Mouse (Mus musculus) lung, postnatal 0 days (tissue): ENCODE measurements at regions not wholly inside any gene's neighbourhood (a gene's known extent, or its start where the extent isn't known, plus 50 kb on each side); places are given as distances from the start of the nearest gene placed in this dataset.

Experiments
- ATAC-seq: fragments of 200-750 bp; cut with Nextera tagmentation; 2 replicates; pipeline ENCODE4 v1.8.0; 2017; ENCODE audit warnings: moderate library complexity
- DNase-seq: peaks from one replicate; pipeline ENCODE4 v3.0.0-alpha.2; 2016; ENCODE audit warnings: low spot score
- H3K27ac ChIP-seq: fragments of 300-500 bp; sonication (generic); 2 replicates; pipeline ENCODE4 v1.5.1; 2014; ENCODE audit warnings: antibody characterized with exemption, mild to moderate bottlenecking, low read length, mixed read lengths
- H3K27me3 ChIP-seq: fragments of 300-500 bp; sonication (generic); replicated peaks from 2 replicates; pipeline ENCODE4 v1.6.1; 2014; ENCODE audit warnings: low read length, mixed read lengths; ENCODE audit not compliant: insufficient read depth
- H3K36me3 ChIP-seq: fragments of 300-500 bp; sonication (generic); 2 replicates; pipeline ENCODE4 v1.6.1; 2014; ENCODE audit warnings: low read length, mixed read lengths; ENCODE audit not compliant: insufficient read depth
- H3K4me1 ChIP-seq: fragments of 300-500 bp; sonication (generic); 2 replicates; pipeline ENCODE4 v1.6.1; 2014; ENCODE audit warnings: antibody characterized with exemption, low read depth, low read length, mixed read lengths; ENCODE audit not compliant: insufficient read depth
- H3K4me2 ChIP-seq: fragments of 300-500 bp; sonication (generic); replicated peaks from 2 replicates; pipeline ENCODE4 v1.6.1; 2014; ENCODE audit warnings: low read depth, mild to moderate bottlenecking, low read length, moderate library complexity, mixed read lengths
- H3K4me3 ChIP-seq: fragments of 300-500 bp; sonication (generic); 2 replicates; pipeline ENCODE4 v1.5.1; 2014; ENCODE audit warnings: low read depth, low read length
- H3K9ac ChIP-seq: fragments of 300-500 bp; sonication (generic); replicated peaks from 2 replicates; pipeline ENCODE4 v1.6.1; 2014; ENCODE audit warnings: low read depth, mild to moderate bottlenecking
- H3K9me3 ChIP-seq: fragments of 300-500 bp; sonication (generic); 2 replicates; pipeline ENCODE4 v1.6.1; 2016; ENCODE audit warnings: low read length, mixed read lengths
- CTCF ChIP-seq: IDR thresholded peaks from 2 replicates; pipeline ENCODE4 v1.5.1; 2016; ENCODE audit warnings: antibody characterized with exemption, mild to moderate bottlenecking
- EP300 ChIP-seq: IDR thresholded peaks from 2 replicates; pipeline ENCODE4 v1.6.1; 2016; ENCODE audit warnings: antibody characterized with exemption, mild to moderate bottlenecking, control low read depth
- WGBS: fragments of 180-500 bp; shearing (Covaris S2); extraction: QIAGEN DNeasy Blood & Tissue Kit; methylation state at CpG from one replicate; pipeline ENCODE4 v1.1.7; 2014; 5-methylcytosine and 5-hydroxymethylcytosine counted together

GRCm38 (mm10) chr8:46408886-46409285, 62.0 kb upstream of the Acsl1 start:
- ATAC-seq (no peak), DNase-seq (no peak)
- H3K36me3 ChIP-seq, result no peaks in the 10 kb centered on the region
- no peak overlapping the region for H3K9ac ChIP-seq
- no peak overlapping the region for H3K4me2 ChIP-seq
- H3K4me3 ChIP-seq, result no peak overlapping the region
- no peaks in the 10 kb centered on the region for H3K4me1 ChIP-seq
- TF ChIP-seq EP300 (no peak), CTCF (no peak)
- H3K27ac ChIP-seq, result no peak overlapping the region
- no peaks in the 10 kb centered on the region for H3K9me3 ChIP-seq
- 80% methylated on average over 7 of the region's 7 CpGs for WGBS
- no peaks in the 10 kb centered on the region for H3K27me3 ChIP-seq

DNA sequence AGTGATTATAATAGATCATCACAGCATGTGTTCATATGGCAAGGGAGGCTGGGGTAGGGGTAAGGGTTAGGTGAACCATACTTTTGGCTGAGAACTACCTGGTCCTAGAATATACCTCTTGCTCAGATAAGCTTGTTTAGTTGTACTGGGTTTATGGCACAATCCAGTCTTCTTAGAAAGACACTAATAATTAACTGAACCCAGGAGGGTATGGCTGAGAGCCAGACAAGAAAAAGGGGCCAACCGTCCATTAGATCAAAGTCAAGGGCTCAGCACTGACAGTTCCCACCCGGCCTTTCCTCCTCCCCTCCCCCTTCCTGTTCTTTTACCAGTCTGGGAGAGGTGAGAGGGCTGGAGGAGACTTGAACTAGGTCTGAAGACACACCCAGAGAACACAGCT, 61.5 kb upstream of the Acsl1 start:
- H3K4me3 ChIP-seq, result no peak overlapping the region
- no peaks in the 10 kb centered on the region for H3K27me3 ChIP-seq
- H3K4me2 ChIP-seq, result no peak overlapping the region
- H3K9me3 ChIP-seq, result no peaks in the 10 kb centered on the region
- 9% methylated on average over 2 of the region's 2 CpGs for WGBS
- no peak overlapping the region for H3K9ac ChIP-seq
- DNase-seq (no peak), ATAC-seq (no peak)
- no peaks in the 10 kb centered on the region for H3K36me3 ChIP-seq
- H3K4me1 ChIP-seq, result no peaks in the 10 kb centered on the region
- no peak for TF ChIP-seq CTCF
- no peak for TF ChIP-seq EP300
- no peak overlapping the region for H3K27ac ChIP-seq

DNA sequence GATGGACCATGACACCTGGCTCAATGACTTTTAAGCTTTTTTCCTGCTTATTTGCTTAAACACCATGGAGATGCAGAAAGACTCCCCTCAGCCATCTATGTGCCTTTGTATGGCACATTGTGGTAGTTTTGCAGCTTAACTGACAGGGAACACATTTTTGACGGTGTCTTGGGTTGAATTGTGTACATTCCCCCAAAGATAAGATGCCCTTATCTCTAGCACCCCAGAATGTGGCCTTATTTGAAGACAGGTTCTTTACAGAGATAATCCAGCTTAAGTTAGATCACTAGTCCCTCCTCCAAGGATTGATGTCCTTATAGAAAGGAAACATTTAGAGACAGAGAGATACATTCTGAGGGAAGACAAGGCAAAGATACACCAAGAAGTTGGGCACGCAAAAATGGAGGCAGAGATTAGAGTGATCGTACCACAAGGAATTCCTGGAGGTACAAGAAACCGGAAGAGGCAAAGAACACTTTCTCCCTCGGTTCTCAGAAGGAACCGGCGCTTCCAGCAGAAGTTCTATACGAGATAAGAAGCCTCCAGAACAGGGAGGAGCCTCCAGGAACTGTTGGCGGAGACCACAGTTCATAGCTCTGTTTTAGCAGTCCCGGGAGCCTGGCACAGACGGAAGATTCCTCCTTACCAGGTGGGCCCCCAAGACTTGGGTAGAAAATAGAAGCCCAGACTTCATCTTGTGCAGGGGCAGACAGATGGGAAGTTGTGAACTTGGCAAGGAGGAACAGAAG, 58.8 kb upstream of the Acsl1 start:
- 80% methylated on average over 11 of the region's 11 CpGs for WGBS
- Histone ChIP-seq H3K4me3 (no peak overlapping the region), H3K27me3 (no peaks in the 10 kb centered on the region), H3K9ac (no peak overlapping the region), H3K4me1 (no peaks in the 10 kb centered on the region), H3K27ac (no peak overlapping the region), H3K4me2 (no peak overlapping the region), H3K9me3 (no peaks in the 10 kb centered on the region), H3K36me3 (no peaks in the 10 kb centered on the region)
- TF ChIP-seq EP300 (no peak), CTCF (no peak)
- ATAC-seq (no peak), DNase-seq (no peak)

DNA sequence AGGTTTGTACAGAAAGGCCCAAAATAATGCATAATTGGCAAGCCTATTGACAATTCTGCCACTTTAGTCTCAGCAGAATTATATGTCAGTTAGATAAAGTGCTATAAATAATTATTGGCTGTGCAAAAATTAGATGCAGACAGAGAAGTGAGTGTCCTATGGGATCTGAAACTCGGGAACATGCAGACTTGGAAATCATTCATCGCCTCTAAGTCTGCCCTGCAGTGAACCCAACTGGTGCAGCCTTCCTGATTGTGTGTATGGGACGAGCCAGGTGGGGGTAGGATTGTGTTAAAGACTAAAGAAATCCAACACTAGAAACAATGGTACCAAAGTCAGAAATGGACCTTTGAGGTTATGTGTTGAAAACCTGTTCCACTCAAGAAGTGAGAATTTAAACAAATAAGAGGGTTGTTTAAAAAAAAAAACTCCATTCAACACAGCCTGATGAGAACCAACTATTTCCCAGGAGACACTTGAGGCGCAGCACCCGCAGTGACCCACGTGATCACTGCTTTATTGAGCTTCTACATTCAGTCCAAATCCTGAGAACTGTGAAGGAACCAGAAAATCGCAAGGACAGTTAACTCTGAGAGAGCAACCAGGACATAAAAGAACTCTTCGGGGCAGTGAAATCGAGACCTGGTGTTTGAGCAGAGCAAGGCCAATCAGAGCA, 57.4 kb upstream of the Acsl1 start:
- Histone ChIP-seq H3K9ac (no peak overlapping the region), H3K4me2 (no peak overlapping the region), H3K27ac (no peak overlapping the region), H3K9me3 (no peaks in the 10 kb centered on the region), H3K4me1 (no peaks in the 10 kb centered on the region), H3K4me3 (no peak overlapping the region), H3K27me3 (no peaks in the 10 kb centered on the region), H3K36me3 (no peaks in the 10 kb centered on the region)
- no peak for DNase-seq
- TF ChIP-seq CTCF (no peak), EP300 (no peak)
- 64% methylated on average over 9 of the region's 9 CpGs for WGBS
- ATAC-seq, result no peak

GRCm38 (mm10) chr8:46414874-46415273, 56.0 kb upstream of the Acsl1 start:
- TF ChIP-seq CTCF, result no peak
- TF ChIP-seq EP300, result no peak
- WGBS, result 70% methylated on average over 6 of the region's 6 CpGs
- Histone ChIP-seq H3K9ac (no peak overlapping the region), H3K36me3 (no peaks in the 10 kb centered on the region), H3K27ac (no peak overlapping the region), H3K9me3 (no peaks in the 10 kb centered on the region), H3K4me3 (no peak overlapping the region), H3K27me3 (no peaks in the 10 kb centered on the region), H3K4me2 (no peak overlapping the region), H3K4me1 (no peaks in the 10 kb centered on the region)
- DNase-seq (no peak), ATAC-seq (no peak)

GRCm38 (mm10) chr8:46419402-46419801, 51.4 kb upstream of the Acsl1 start:
- H3K27me3 ChIP-seq, result no peaks in the 10 kb centered on the region
- H3K27ac ChIP-seq, result no peak overlapping the region
- ATAC-seq, result no peak
- TF ChIP-seq EP300 (no peak), CTCF (no peak)
- no peak overlapping the region for H3K4me3 ChIP-seq
- H3K4me1 ChIP-seq, result no peaks in the 10 kb centered on the region
- H3K4me2 ChIP-seq, result no peak overlapping the region
- WGBS, result 68% methylated on average over 5 of the region's 5 CpGs
- no peak overlapping the region for H3K9ac ChIP-seq
- H3K9me3 ChIP-seq, result no peaks in the 10 kb centered on the region
- H3K36me3 ChIP-seq, result no peaks in the 10 kb centered on the region
- DNase-seq, result no peak
